Mouse (Mus musculus): Measurements from ENCODE around the gene Shroom1. TPM values are rescaled to one million over a fixed set of nuclear protein-coding genes. Genes with fewer than 3 reads are reported as not detected.

The Shroom1 gene
- polyA plus RNA-seq, 1 experiment from 2014 or later = 4.1 TPM

- WGBS (ENCODE audit: insufficient replicate concordance) = 76% methylated on average over 3 of the region's 3 CpGs
- ATAC-seq (ENCODE audit: low read depth) = no peak
These were observed 28.9 kb upstream of the Shroom1 start for GRCm38 (mm10) chr11:53427993-53428715.

GRCm38 (mm10) chr11:53428716-53429057, 28.3 kb upstream of the Shroom1 start:
- H3K27ac ChIP-seq (ENCODE audit: low read length) = no peak overlapping the region
- peaks cover 12% of the 10 kb centered on the region for H3K36me3 ChIP-seq (ENCODE audit: control insufficient read depth, insufficient read depth)
- no peak overlapping the region for H3K4me2 ChIP-seq (ENCODE audit: low read depth, low read length)
- H3K9me3 ChIP-seq (replicated peaks; ENCODE audit: control insufficient read depth, low read length) = no peaks in the 10 kb centered on the region
- no peaks in the 10 kb centered on the region for H3K27me3 ChIP-seq (ENCODE audit: control insufficient read depth, insufficient read depth, low read depth, low read length)
- H3K4me1 ChIP-seq (ENCODE audit: control insufficient read depth, low read depth, low read length) = peaks cover 35% of the 10 kb centered on the region
- no peak for ATAC-seq (ENCODE audit: low read depth)
- WGBS (ENCODE audit: insufficient replicate concordance) = 78% methylated on average over 5 of the region's 5 CpGs
- H3K9ac ChIP-seq (ENCODE audit: low read depth, low read length) = no peak overlapping the region
- H3K4me3 ChIP-seq (ENCODE audit: low read depth, low read length) = no peak overlapping the region

More at GRCm38 (mm10) chr11:53427993-53428715, 28.9 kb upstream of the Shroom1 start:
- H3K36me3 ChIP-seq (ENCODE audit: control insufficient read depth, insufficient read depth) = peaks cover 12% of the 10 kb centered on the region
- H3K9me3 ChIP-seq (replicated peaks; ENCODE audit: control insufficient read depth, low read length) = no peaks in the 10 kb centered on the region
- H3K27ac ChIP-seq (ENCODE audit: low read length) = no peak overlapping the region
- peaks cover 30% of the 10 kb centered on the region for H3K4me1 ChIP-seq (ENCODE audit: control insufficient read depth, low read depth, low read length)
- H3K4me3 ChIP-seq (ENCODE audit: low read depth, low read length) = no peak overlapping the region
- H3K4me2 ChIP-seq (ENCODE audit: low read depth, low read length) = no peak overlapping the region
- no peak overlapping the region for H3K9ac ChIP-seq (ENCODE audit: low read depth, low read length)
- no peaks in the 10 kb centered on the region for H3K27me3 ChIP-seq (ENCODE audit: control insufficient read depth, insufficient read depth, low read depth, low read length)

- peak overlapping the region; percentile 92; the same call in 1 of the 2 replicates for H3K9ac ChIP-seq (ENCODE audit: low read depth, low read length)
- no peak overlapping the region for H3K27ac ChIP-seq (ENCODE audit: low read length)
- no peaks in the 10 kb centered on the region for H3K9me3 ChIP-seq (replicated peaks; ENCODE audit: control insufficient read depth, low read length)
- peak overlapping the region; percentile 95 for H3K4me3 ChIP-seq (ENCODE audit: low read depth, low read length)
- peaks cover 12% of the 10 kb centered on the region for H3K36me3 ChIP-seq (ENCODE audit: control insufficient read depth, insufficient read depth)
- peaks cover 35% of the 10 kb centered on the region for H3K4me1 ChIP-seq (ENCODE audit: control insufficient read depth, low read depth, low read length)
- peak overlapping the region; percentile 88 for H3K4me2 ChIP-seq (ENCODE audit: low read depth, low read length)
- H3K27me3 ChIP-seq (ENCODE audit: control insufficient read depth, insufficient read depth, low read depth, low read length) = no peaks in the 10 kb centered on the region
- no peak for ATAC-seq (ENCODE audit: low read depth)
These were observed 27.8 kb upstream of the Shroom1 start for GRCm38 (mm10) chr11:53429182-53429581.

GRCm38 (mm10) chr11:53430300-53430669, 26.7 kb upstream of the Shroom1 start:
- H3K4me3 ChIP-seq (ENCODE audit: low read depth, low read length) = peak overlapping the region; percentile 95
- H3K27me3 ChIP-seq (ENCODE audit: control insufficient read depth, insufficient read depth, low read depth, low read length) = no peaks in the 10 kb centered on the region
- H3K4me1 ChIP-seq (ENCODE audit: control insufficient read depth, low read depth, low read length) = peaks cover 35% of the 10 kb centered on the region
- peak overlapping the region; percentile 91 for H3K27ac ChIP-seq (ENCODE audit: low read length)
- WGBS (ENCODE audit: insufficient replicate concordance) = under 1% methylated on average over 34 of the region's 34 CpGs
- H3K4me2 ChIP-seq (ENCODE audit: low read depth, low read length) = peak overlapping the region; percentile 88
- peak overlapping the region; percentile 92 for H3K9ac ChIP-seq (ENCODE audit: low read depth, low read length)
- no peaks in the 10 kb centered on the region for H3K9me3 ChIP-seq (replicated peaks; ENCODE audit: control insufficient read depth, low read length)
- H3K36me3 ChIP-seq (ENCODE audit: control insufficient read depth, insufficient read depth) = peaks cover 12% of the 10 kb centered on the region
- ATAC-seq (ENCODE audit: low read depth) = peak; percentile 17

- Histone ChIP-seq H3K27me3 (ENCODE audit: control insufficient read depth, insufficient read depth, low read depth, low read length) (no peaks in the 10 kb centered on the region), H3K4me3 (ENCODE audit: low read depth, low read length) (peak within 1 kb of the TSS; percentile 95), H3K9ac (ENCODE audit: low read depth, low read length) (peak within 1 kb of the TSS; percentile 92), H3K4me1 (ENCODE audit: control insufficient read depth, low read depth, low read length) (peaks cover 35% of the 10 kb centered on the region), H3K36me3 (ENCODE audit: control insufficient read depth, insufficient read depth) (peaks cover 12% of the 10 kb centered on the region), H3K9me3 (replicated peaks; ENCODE audit: control insufficient read depth, low read length) (no peaks in the 10 kb centered on the region), H3K4me2 (ENCODE audit: low read depth, low read length) (peak within 1 kb of the TSS; percentile 88), H3K27ac (ENCODE audit: low read length) (peak within 1 kb of the TSS; percentile 91)
- WGBS (ENCODE audit: insufficient replicate concordance) = under 1% methylated on average over 44 of the region's 44 CpGs
- peak; percentile 89 for ATAC-seq (ENCODE audit: low read depth)
These were observed 26.2 kb upstream of the Shroom1 start, which contains the start of the genes Uqcrq and Gdf9 for GRCm38 (mm10) chr11:53430670-53431346. Uqcrq (minus strand) TSS chr11:53430831. Gdf9 (plus strand) TSS chr11:53431023.

- H3K4me1 ChIP-seq (ENCODE audit: control insufficient read depth, low read depth, low read length) = peaks cover 35% of the 10 kb centered on the region
- WGBS (ENCODE audit: insufficient replicate concordance) = 5% methylated on average over 9 of the region's 9 CpGs
- peaks cover 12% of the 10 kb centered on the region for H3K36me3 ChIP-seq (ENCODE audit: control insufficient read depth, insufficient read depth)
- no peaks in the 10 kb centered on the region for H3K27me3 ChIP-seq (ENCODE audit: control insufficient read depth, insufficient read depth, low read depth, low read length)
- peak overlapping the region; percentile 88 for H3K4me2 ChIP-seq (ENCODE audit: low read depth, low read length)
- H3K4me3 ChIP-seq (ENCODE audit: low read depth, low read length) = peak overlapping the region; percentile 95
- no peak for ATAC-seq (ENCODE audit: low read depth)
- H3K9me3 ChIP-seq (replicated peaks; ENCODE audit: control insufficient read depth, low read length) = no peaks in the 10 kb centered on the region
- H3K9ac ChIP-seq (ENCODE audit: low read depth, low read length) = peak overlapping the region; percentile 57
- H3K27ac ChIP-seq (ENCODE audit: low read length) = peak overlapping the region; percentile 91
These were observed 25.5 kb upstream of the Shroom1 start for GRCm38 (mm10) chr11:53431347-53432056.

GRCm38 (mm10) chr11:53433057-53433456, 23.9 kb upstream of the Shroom1 start:
- no peak for ATAC-seq (ENCODE audit: low read depth)
- Histone ChIP-seq H3K4me3 (ENCODE audit: low read depth, low read length) (no peak overlapping the region), H3K4me1 (ENCODE audit: control insufficient read depth, low read depth, low read length) (peaks cover 35% of the 10 kb centered on the region), H3K36me3 (ENCODE audit: control insufficient read depth, insufficient read depth) (peaks cover 10% of the 10 kb centered on the region), H3K4me2 (ENCODE audit: low read depth, low read length) (no peak overlapping the region), H3K27me3 (ENCODE audit: control insufficient read depth, insufficient read depth, low read depth, low read length) (no peaks in the 10 kb centered on the region), H3K27ac (ENCODE audit: low read length) (no peak overlapping the region), H3K9me3 (replicated peaks; ENCODE audit: control insufficient read depth, low read length) (no peaks in the 10 kb centered on the region), H3K9ac (ENCODE audit: low read depth, low read length) (no peak overlapping the region)
- WGBS (ENCODE audit: insufficient replicate concordance) = 16% methylated on average over 6 of the region's 6 CpGs

GRCm38 (mm10) chr11:53435504-53435903, 21.5 kb upstream of the Shroom1 start:
- Histone ChIP-seq H3K9ac (ENCODE audit: low read depth, low read length) (no peak overlapping the region), H3K4me2 (ENCODE audit: low read depth, low read length) (no peak overlapping the region), H3K27me3 (ENCODE audit: control insufficient read depth, insufficient read depth, low read depth, low read length) (no peaks in the 10 kb centered on the region; the same call in 1 of the 2 replicates), H3K36me3 (ENCODE audit: control insufficient read depth, insufficient read depth) (no peaks in the 10 kb centered on the region), H3K4me3 (ENCODE audit: low read depth, low read length) (no peak overlapping the region), H3K4me1 (ENCODE audit: control insufficient read depth, low read depth, low read length) (peaks cover 26% of the 10 kb centered on the region), H3K9me3 (replicated peaks; ENCODE audit: control insufficient read depth, low read length) (no peaks in the 10 kb centered on the region), H3K27ac (ENCODE audit: low read length) (no peak overlapping the region)
- WGBS (ENCODE audit: insufficient replicate concordance) = 44% methylated on average over 8 of the region's 8 CpGs
- ATAC-seq (ENCODE audit: low read depth) = no peak
